Mouse (Mus musculus) spleen, adult 2 months (tissue): Measurements from ENCODE around the gene Cactin.

Experiments
- CTCF ChIP-seq: fragments of 200-500 bp; IDR thresholded peaks from 2 replicates; pipeline ENCODE4 v1.5.1; 2011; ENCODE audit warnings: mild to moderate bottlenecking, inconsistent platforms; ENCODE audit not compliant: insufficient read depth, insufficient read length, insufficient replicate concordance; ENCODE audit errors: extremely low read depth
- POLR2A ChIP-seq: fragments of 200-500 bp; IDR thresholded peaks from 2 replicates; pipeline ENCODE4 v1.6.1; 2011; ENCODE audit warnings: low read depth, low read length, inconsistent platforms

GRCm38 (mm10) chr10:81318589-81319329, 2.1 kb upstream of the Cactin start:
- TF ChIP-seq CTCF (no peak), POLR2A (no peak)
